Mouse (Mus musculus): Measurements from ENCODE around the gene Cox7a1. TPM values are rescaled to one million over a fixed set of nuclear protein-coding genes. Genes with fewer than 3 reads are reported as not detected.
"Not testable (repeated sequence)": the region's sequence is repeated elsewhere in the genome, so short reads cannot be mapped to it uniquely, and the experiment has no call there.

Cox7a1 gene
- polyA plus RNA-seq, 1 experiment from 2014 or later, result 163 TPM

DNA sequence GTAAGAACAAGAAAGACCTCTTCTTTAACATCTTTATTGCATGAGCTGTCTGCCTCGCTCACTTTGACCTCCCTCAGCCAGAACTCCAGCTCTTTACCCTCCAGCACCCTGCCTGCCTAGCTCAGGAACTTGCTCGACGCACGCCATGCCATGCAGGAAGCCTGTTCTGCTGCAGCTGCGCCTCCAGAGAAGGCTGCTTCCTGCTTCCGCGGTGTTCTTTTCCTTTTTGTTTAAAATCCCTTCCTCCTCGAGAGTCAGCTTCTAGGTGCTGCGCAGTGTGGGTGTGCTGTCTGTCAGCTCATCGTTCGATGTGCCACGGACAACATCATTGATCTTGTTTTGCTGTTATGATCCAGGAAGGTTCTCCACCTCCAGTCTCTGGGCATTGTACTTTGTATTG lies 7.5 kb upstream of the Cox7a1 start:
- Histone ChIP-seq H3K27ac (no peak overlapping the region), H3K4me3 (no peak overlapping the region), H3K9me3 (no peaks in the 10 kb centered on the region), H3K36me3 (peaks cover 37% of the 10 kb centered on the region), H3K4me1 (0 out of 2 replicates have a peak, but pooled peaks cover 8% of the 10 kb centered on the region), H3K27me3 (ENCODE audit: insufficient read depth, poor library complexity, severe bottlenecking) (no peaks in the 10 kb centered on the region)
- no peak for DNase-seq (ENCODE audit: low spot score)
- 72% methylated on average over 12 of the region's 12 CpGs for WGBS

DNA sequence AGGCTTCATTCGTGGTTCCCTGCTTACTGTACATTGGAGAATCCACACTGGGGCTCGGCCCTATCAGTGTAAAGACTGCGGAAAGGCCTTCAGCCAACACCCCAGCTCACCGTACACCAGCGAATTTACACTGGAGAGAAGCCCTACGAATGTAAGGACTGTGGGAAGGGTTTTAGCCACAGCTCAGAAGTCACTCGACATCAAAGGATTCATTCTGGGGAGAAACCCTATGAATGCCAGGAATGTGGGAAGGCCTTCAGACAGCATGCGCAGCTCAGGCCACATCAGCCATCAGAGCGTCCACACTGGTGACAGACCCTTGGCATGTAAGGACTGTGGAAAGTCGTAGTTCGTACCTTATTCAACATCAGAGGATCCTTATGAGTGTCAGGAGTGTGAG lies 5.7 kb upstream of the Cox7a1 start:
- Histone ChIP-seq H3K27me3 (ENCODE audit: insufficient read depth, poor library complexity, severe bottlenecking) (no peaks in the 10 kb centered on the region), H3K9me3 (no peaks in the 10 kb centered on the region), H3K27ac (no peak overlapping the region), H3K4me3 (no peak overlapping the region), H3K36me3 (peaks cover 37% of the 10 kb centered on the region), H3K4me1 (0 out of 2 replicates have a peak, but pooled peaks cover 8% of the 10 kb centered on the region)
- no peak for DNase-seq (ENCODE audit: low spot score)
- 63% methylated on average over 11 of the region's 11 CpGs for WGBS

DNA sequence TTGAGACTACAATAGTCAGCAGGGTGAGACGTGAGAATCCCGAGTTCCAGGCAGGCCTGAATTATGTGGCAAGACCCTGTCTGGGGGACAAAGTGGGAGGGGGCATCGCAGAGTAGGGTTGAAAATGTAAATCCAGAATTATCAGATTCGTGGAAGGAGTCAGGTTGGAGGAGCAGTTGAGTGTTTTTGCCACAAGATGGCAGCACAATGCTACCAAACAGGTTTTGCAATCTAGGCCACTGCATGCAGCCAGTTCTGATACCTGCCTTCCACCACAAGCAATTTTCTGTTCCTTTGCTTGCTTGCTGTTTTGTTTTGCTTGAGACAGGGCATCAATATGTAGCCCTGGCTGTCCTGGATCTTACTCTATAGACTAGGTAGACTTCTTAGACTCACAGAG lies 2.6 kb upstream of the Cox7a1 start:
- DNase-seq (ENCODE audit: low spot score), result peak; percentile 84
- 3% methylated on average over 4 of the region's 4 CpGs for WGBS

DNA sequence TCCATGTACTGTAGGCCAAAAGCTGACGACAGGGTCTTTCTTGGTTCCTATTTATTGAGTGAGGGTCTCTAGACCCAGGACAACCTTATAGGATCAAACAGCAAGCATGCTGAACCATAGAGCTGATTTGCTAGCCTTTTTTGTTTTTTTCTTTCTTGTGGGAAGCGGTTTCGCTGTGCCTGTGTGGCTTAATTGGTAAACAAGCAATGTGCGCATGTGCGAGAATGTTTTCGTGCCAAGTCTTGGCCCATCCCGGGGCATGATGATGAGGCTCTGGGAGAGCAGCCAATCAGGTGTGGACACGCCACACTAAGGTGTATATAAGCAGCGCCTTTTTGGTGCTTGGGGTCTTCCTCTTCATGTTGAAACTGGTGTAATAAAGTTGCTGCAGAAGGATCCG lies 2.0 kb upstream of the Cox7a1 start:
- not testable (repeated sequence) for H3K9me3 ChIP-seq; H3K4me3 ChIP-seq; H3K27me3 ChIP-seq (ENCODE audit: insufficient read depth, poor library complexity, severe bottlenecking); DNase-seq (ENCODE audit: low spot score); H3K27ac ChIP-seq
- peaks cover 38% of the 10 kb centered on the region for H3K36me3 ChIP-seq
- 92% methylated on average over 10 of the region's 10 CpGs for WGBS
- peaks cover 31% of the 10 kb centered on the region; the same call in 1 of the 2 replicates for H3K4me1 ChIP-seq

More for the DNA sequence above, 2.6 kb upstream of the Cox7a1 start:
- H3K27ac ChIP-seq, result no peak overlapping the region
- no peak overlapping the region for H3K4me3 ChIP-seq
- no peaks in the 10 kb centered on the region for H3K9me3 ChIP-seq
- peaks cover 38% of the 10 kb centered on the region for H3K36me3 ChIP-seq
- H3K27me3 ChIP-seq (ENCODE audit: insufficient read depth, poor library complexity, severe bottlenecking), result no peaks in the 10 kb centered on the region
- peaks cover 31% of the 10 kb centered on the region; the same call in 1 of the 2 replicates for H3K4me1 ChIP-seq

DNA sequence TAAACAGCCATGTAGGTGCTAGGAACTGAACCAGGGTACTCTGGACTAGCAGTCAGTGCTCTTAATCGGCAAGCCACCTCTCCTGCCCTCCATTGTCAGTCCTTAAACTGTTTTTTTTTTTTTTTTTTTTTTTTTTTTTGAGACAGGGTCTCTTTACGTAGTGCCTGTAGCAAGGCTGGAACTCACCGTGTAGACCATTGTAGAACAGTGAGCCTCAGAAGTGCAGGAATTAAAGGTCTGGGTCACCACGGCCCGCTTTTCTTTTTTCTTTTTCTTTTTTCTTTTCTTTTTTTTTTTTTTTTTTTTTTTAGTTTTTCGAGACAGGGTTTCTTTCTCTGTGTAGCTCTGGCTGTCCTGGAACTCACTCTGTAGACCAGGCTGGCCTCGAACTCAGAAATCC lies 755 bp upstream of the Cox7a1 start:
- H3K4me1 ChIP-seq, result peaks cover 27% of the 10 kb centered on the region; the same call in 1 of the 2 replicates
- not testable (repeated sequence) for H3K27me3 ChIP-seq (ENCODE audit: insufficient read depth, poor library complexity, severe bottlenecking); H3K4me3 ChIP-seq; H3K27ac ChIP-seq; DNase-seq (ENCODE audit: low spot score); H3K9me3 ChIP-seq
- peaks cover 41% of the 10 kb centered on the region for H3K36me3 ChIP-seq
- WGBS, result 67% methylated on average over 6 of the region's 7 CpGs

DNA sequence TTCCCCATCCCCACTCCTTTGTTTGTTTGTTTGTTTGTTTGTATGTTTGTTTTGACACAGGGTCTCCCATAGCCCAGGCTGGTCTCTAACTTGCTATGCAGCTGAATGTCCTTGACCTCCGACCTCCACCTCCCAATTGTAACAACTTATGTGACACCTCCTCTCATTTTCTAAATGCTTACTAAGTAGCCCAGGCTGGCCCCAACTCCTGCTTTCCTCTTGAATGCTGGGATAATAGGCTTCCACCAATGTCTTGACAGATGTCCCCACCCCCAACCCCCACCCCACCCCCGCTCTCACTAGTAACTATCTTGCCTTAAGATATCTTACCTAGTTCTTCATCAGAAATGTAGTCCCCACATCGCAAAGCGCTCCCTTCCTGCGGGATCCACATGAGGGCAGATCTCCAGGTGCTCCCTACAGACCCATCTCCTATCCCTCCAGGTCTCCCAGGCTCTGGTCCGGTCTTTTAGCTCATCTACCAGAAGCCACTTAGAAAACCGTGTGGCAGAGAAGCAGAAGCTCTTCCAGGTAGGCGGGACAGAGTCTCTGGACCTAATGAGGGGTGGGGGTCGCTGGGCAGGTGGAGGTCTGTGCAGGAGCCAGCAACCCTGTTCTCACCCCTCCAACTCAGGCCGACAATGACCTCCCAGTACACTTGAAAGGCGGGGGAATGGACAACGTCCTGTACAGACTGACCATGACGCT lies 851 bp downstream of the Cox7a1 start:
- H3K36me3 ChIP-seq, result peaks cover 45% of the 10 kb centered on the region
- H3K4me1 ChIP-seq, result peaks cover 23% of the 10 kb centered on the region; the same call in 1 of the 2 replicates
- 65% methylated on average over 13 of the region's 13 CpGs for WGBS
- H3K9me3 ChIP-seq, result no peaks in the 10 kb centered on the region
- H3K27me3 ChIP-seq (ENCODE audit: insufficient read depth, poor library complexity, severe bottlenecking), result no peaks in the 10 kb centered on the region
- peak overlapping the region; percentile 58 for H3K4me3 ChIP-seq
- H3K27ac ChIP-seq, result peak overlapping the region; percentile 81; the same call in 1 of the 2 replicates
- DNase-seq (ENCODE audit: low spot score), result no peak

DNA sequence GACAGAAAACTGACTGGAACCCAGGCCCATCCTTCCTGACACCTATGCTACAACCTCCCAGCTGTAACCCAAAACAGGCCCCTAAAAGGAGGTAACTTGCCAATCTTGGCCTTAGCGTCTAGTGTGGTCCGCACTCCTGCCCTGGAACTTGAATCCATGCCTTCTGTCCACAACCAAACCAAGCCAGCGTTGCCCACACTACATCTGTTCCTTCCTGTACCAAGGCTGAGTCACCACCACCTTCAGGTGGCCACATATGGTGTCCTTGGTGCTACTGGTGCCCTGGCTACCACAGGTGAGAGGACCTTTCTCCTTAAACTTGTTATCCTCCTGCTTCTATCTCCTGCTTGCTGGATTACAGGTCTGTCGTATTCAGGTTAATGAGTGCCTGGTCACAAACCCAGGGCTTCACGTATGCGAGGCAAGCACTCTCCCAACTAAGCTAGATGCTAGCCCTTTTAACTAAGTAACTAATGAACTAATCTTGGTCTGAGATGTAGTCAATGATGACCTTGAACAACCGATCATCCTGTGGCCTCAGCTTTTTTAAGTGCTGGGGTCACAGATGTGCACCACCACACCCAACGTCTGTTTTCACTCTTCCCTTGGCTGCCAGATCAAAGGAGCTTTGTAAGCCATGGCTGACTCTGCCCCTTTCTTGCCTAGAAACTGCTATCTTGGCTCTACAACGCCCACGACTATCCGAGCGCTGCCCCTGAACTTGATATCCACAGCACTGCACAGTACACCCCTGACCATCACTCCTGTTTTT lies 4.6 kb downstream of the Cox7a1 start:
- H3K27ac ChIP-seq, result no peak overlapping the region
- H3K9me3 ChIP-seq, result no peaks in the 10 kb centered on the region
- no peaks in the 10 kb centered on the region for H3K27me3 ChIP-seq (ENCODE audit: insufficient read depth, poor library complexity, severe bottlenecking)
- no peak for DNase-seq (ENCODE audit: low spot score)
- peaks cover 32% of the 10 kb centered on the region for H3K4me1 ChIP-seq
- H3K4me3 ChIP-seq, result no peak overlapping the region
- peaks cover 72% of the 10 kb centered on the region for H3K36me3 ChIP-seq
- 76% methylated on average over 12 of the region's 12 CpGs for WGBS

DNA sequence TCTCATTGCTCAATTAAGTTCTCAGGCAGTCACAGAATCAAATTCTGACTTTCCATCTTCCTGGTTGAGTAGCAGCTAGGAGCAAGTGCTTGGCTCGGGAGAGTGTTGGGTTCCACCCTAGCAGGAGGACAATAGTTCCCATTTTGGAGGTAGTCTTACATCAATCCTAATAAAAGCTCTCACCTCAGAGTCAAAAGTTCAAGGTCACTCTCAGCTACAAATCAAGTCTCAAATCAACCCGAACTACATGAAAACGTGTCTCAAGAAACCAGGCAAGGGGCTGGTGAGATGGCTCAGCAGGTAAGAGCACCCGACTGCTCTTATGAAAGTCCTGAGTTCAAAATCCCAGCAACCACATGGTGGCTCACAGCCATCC lies 5.2 kb downstream of the Cox7a1 start:
- Histone ChIP-seq H3K4me1 (peaks cover 29% of the 10 kb centered on the region), H3K9me3 (no peaks in the 10 kb centered on the region), H3K36me3 (peaks cover 72% of the 10 kb centered on the region), H3K27me3 (ENCODE audit: insufficient read depth, poor library complexity, severe bottlenecking) (no peaks in the 10 kb centered on the region), H3K4me3 (no peak overlapping the region), H3K27ac (no peak overlapping the region)
- 80% methylated on average over 4 of the region's 4 CpGs for WGBS
- no peak for DNase-seq (ENCODE audit: low spot score)

DNA sequence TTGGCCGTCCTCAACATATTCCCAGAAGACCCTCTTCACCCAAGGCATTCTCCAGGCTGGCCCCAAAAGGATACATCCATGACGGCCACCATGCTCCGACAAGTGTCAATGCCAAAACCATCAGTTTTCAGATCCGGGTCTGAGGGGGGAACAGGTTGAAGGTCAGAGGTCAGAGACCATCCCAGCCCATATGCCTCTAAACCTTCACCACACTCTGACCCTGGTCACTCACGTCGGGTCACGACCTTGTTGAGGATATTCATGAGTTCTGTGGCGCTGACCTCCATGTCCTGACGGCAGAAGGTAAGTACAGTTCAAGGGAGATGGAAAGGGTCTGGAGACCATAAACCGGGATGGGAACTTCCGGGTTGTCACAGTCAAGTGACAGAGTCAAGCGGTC lies 8.1 kb downstream of the Cox7a1 start:
- peaks cover 53% of the 10 kb centered on the region for H3K36me3 ChIP-seq

DNA sequence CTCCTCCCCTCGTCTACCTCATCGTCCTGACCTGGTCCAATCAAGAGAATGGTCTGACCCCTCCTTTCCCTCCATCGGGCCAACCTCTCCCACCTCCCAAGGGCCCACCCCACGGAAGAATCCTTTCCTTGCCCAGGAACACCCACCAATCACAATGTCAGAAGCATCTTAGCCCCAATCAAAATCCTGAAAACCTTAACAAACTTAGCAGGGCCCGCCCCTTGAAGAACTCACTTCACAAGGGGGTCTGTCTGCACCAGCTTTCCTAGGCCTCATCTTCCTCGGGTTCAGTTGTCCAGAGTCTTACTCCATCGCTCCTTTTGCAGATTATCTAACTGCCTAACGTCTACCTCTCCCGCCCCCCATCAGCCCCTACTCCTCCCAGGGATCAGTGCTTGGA lies 9.1 kb downstream of the Cox7a1 start:
- no peak for DNase-seq (ENCODE audit: low spot score)
- WGBS, result 24% methylated on average over 9 of the region's 9 CpGs
- Histone ChIP-seq H3K9me3 (no peaks in the 10 kb centered on the region), H3K36me3 (peaks cover 44% of the 10 kb centered on the region), H3K4me3 (peak overlapping the region; percentile 85), H3K4me1 (peaks cover 35% of the 10 kb centered on the region), H3K27ac (peak overlapping the region; percentile 90), H3K27me3 (ENCODE audit: insufficient read depth, poor library complexity, severe bottlenecking) (no peaks in the 10 kb centered on the region)

More for the DNA sequence above, 8.1 kb downstream of the Cox7a1 start:
- Histone ChIP-seq H3K4me1 (peaks cover 26% of the 10 kb centered on the region), H3K27ac (no peak overlapping the region), H3K9me3 (no peaks in the 10 kb centered on the region), H3K4me3 (no peak overlapping the region), H3K27me3 (ENCODE audit: insufficient read depth, poor library complexity, severe bottlenecking) (no peaks in the 10 kb centered on the region)
- WGBS, result 90% methylated on average over 12 of the region's 12 CpGs
- DNase-seq (ENCODE audit: low spot score), result no peak

DNA sequence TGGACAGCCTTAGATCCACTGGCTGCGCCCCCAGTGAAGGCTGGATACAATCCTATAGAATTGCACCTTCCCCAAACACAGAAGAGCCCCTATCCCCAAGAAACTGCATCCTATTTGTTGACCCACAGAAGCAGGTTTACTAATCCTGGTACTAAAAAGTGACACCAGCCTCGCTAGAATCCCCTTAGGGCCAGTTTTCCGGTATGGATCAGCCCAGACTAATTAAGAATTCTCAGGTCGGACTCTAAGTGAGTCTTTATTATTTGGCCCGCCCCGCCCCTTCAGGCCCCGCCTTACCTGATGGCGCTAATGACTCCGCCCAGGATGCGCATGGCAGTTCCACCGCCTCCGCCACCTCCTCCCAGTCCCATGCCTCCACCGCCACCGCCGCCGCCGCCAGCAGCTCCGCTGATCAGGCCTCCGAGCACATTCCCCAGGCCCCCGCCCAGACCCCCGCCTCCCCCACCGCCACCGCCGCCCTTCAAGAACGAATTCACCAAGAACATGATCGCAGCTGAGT lies 9.7 kb downstream of the Cox7a1 start:
- Histone ChIP-seq H3K9me3 (no peaks in the 10 kb centered on the region), H3K4me3 (peak overlapping the region; percentile 85), H3K4me1 (peaks cover 40% of the 10 kb centered on the region), H3K27me3 (ENCODE audit: insufficient read depth, poor library complexity, severe bottlenecking) (no peaks in the 10 kb centered on the region), H3K36me3 (peaks cover 38% of the 10 kb centered on the region), H3K27ac (peak overlapping the region; percentile 90)
- peak; percentile 95 for DNase-seq (ENCODE audit: low spot score)
- WGBS, result under 1% methylated on average over 26 of the region's 26 CpGs

DNA sequence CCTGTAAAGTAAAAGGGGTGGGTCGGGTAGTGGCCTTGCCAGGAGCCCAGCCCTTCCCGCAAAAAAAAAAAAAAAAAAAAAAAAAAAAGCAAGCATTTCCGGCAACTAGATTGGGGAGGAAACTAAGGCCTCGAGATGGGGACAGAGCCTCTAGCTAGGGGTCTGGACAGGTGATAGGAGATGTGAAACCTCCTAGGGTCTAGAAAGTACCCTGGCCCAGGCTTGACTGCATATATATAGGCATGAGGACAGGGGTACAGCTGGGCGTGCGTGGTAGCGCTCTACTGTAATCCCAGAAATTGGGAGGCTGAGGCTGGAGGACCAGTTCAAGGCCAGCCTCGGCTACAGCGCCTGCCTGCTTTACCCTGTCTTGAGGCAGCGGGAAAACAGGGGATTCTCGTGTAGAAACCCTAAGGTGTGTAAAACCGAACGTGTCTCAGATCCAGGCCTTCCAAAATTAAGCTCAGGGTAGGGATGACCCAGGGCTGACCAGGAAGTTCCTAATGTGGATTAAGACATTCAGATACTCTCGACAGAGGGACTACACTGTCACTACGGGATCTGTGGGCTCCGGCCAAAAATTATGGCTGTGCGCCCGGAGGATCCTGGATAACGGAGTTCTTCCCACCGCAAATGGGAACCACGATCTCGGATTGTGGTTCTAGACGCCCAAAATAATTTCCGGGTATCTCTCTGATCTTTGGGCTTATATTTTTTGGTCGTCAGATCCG lies 10.3 kb downstream of the Cox7a1 start:
- DNase-seq (ENCODE audit: low spot score), result no peak
- peak overlapping the region; percentile 90 for H3K27ac ChIP-seq
- peaks cover 31% of the 10 kb centered on the region for H3K36me3 ChIP-seq
- no peaks in the 10 kb centered on the region for H3K27me3 ChIP-seq (ENCODE audit: insufficient read depth, poor library complexity, severe bottlenecking)
- H3K4me1 ChIP-seq, result peaks cover 40% of the 10 kb centered on the region
- peak overlapping the region; percentile 85 for H3K4me3 ChIP-seq
- H3K9me3 ChIP-seq, result no peaks in the 10 kb centered on the region
- WGBS, result under 1% methylated on average over 26 of the region's 26 CpGs
